15 mouse cellular contexts compared by ENCODE assay signal in genomic region chr10:5163770-5164169, GRCm38 (mm10).
A peak's percentile ranks its signal among the peaks of the same experiment; 100 is the strongest.
DNase-seq lines count a peak whose midpoint lies in the region; ATAC-seq lines count a peak whose summit lies in the region.
"Had no signal": no experiment of that assay in that cellular context is flagged by ENCODE, and none has a peak within 500 bp of the region (broad histone marks: within the 10 kb centered on the region; RNA-seq: fewer than 3 reads in every experiment).

No protein-coding gene starts in this region.

- H3K9ac ChIP-seq in intestine, embryonic 14.5 days (ENCODE audit: low read length), result no peak overlapping the region
- no peak overlapping the region for H3K9ac ChIP-seq in intestine, embryonic 16.5 days (ENCODE audit: low read depth, low read length)
- H3K9ac ChIP-seq: embryonic facial prominence, embryonic 12.5 days; hindbrain, embryonic 14.5 days; liver, embryonic 13.5 days; neural tube, embryonic 12.5 days had no signal

- peaks cover 24% of the 10 kb centered on the region; the same call in 1 of the 2 replicates for H3K36me3 ChIP-seq in intestine, embryonic 14.5 days (ENCODE audit: control insufficient read depth, insufficient read depth, low read length)
- no peaks in the 10 kb centered on the region for H3K36me3 ChIP-seq in intestine, embryonic 16.5 days (ENCODE audit: control insufficient read depth, insufficient read depth, low read length)
- H3K36me3 ChIP-seq: embryonic facial prominence, embryonic 12.5 days; midbrain, embryonic 10.5 days; neural tube, embryonic 12.5 days had no signal

- H3K4me3 ChIP-seq in intestine, embryonic 14.5 days (ENCODE audit: low read depth, low read length), result no peak overlapping the region
- no peak overlapping the region for H3K4me3 ChIP-seq in intestine, embryonic 16.5 days (ENCODE audit: low read length)
- H3K4me3 ChIP-seq: embryonic facial prominence, embryonic 12.5 days; liver, embryonic 13.5 days; midbrain, embryonic 10.5 days; neural tube, embryonic 12.5 days had no signal

- no peak overlapping the region for H3K27ac ChIP-seq in intestine, embryonic 14.5 days (ENCODE audit: low read depth)
- H3K27ac ChIP-seq in intestine, embryonic 16.5 days (ENCODE audit: low read length), result no peak overlapping the region
- H3K27ac ChIP-seq: embryonic facial prominence, embryonic 12.5 days; hindbrain, embryonic 14.5 days; liver, embryonic 13.5 days; midbrain, embryonic 10.5 days; neural tube, embryonic 12.5 days had no signal

- H3K27me3 ChIP-seq in intestine, embryonic 14.5 days (replicated peaks; ENCODE audit: control insufficient read depth, insufficient read depth, low read length), result no peaks in the 10 kb centered on the region
- no peaks in the 10 kb centered on the region for H3K27me3 ChIP-seq in intestine, embryonic 16.5 days (replicated peaks; ENCODE audit: control insufficient read depth, insufficient read depth, low read length)
- H3K27me3 ChIP-seq: embryonic facial prominence, embryonic 12.5 days; liver, embryonic 13.5 days; neural tube, embryonic 12.5 days had no signal

- no peak for ATAC-seq in intestine, embryonic 14.5 days (replicated peaks; ENCODE audit: low FRiP score, low TSS enrichment, low read depth)
- ATAC-seq in intestine, embryonic 16.5 days, result no peak
- peak; percentile 73 for ATAC-seq in common myeloid progenitor, adult 5-6 weeks (replicated peaks; ENCODE audit: low read depth, poor library complexity, severe bottlenecking)
- peak; percentile 61 for ATAC-seq in megakaryocyte progenitor cell, adult 5-6 weeks (replicated peaks; ENCODE audit: poor library complexity)
- ATAC-seq: forebrain, embryonic 14.5 days had no signal

- WGBS in intestine, embryonic 14.5 days, result 48% methylated on average over 6 of the region's 6 CpGs
- 49% methylated on average over 6 of the region's 6 CpGs for WGBS in intestine, embryonic 16.5 days

- no peak overlapping the region for H3K4me2 ChIP-seq in intestine, embryonic 14.5 days (ENCODE audit: low read length)
- no peak overlapping the region for H3K4me2 ChIP-seq in intestine, embryonic 16.5 days (ENCODE audit: low read depth, low read length)
- H3K4me2 ChIP-seq: embryonic facial prominence, embryonic 12.5 days; hindbrain, embryonic 14.5 days; liver, embryonic 13.5 days; neural tube, embryonic 12.5 days had no signal

- H3K9me3 ChIP-seq in intestine, embryonic 14.5 days (ENCODE audit: control insufficient read depth, low read length), result no peaks in the 10 kb centered on the region
- H3K9me3 ChIP-seq in intestine, embryonic 16.5 days (ENCODE audit: control insufficient read depth, low read length), result no peaks in the 10 kb centered on the region
- H3K9me3 ChIP-seq: embryonic facial prominence, embryonic 12.5 days; liver, embryonic 13.5 days; midbrain, embryonic 10.5 days; neural tube, embryonic 12.5 days had no signal

- no peaks in the 10 kb centered on the region for H3K4me1 ChIP-seq in intestine, embryonic 14.5 days (replicated peaks; ENCODE audit: control insufficient read depth, insufficient read depth, low read length)
- H3K4me1 ChIP-seq in intestine, embryonic 16.5 days (ENCODE audit: control insufficient read depth, insufficient read depth, low read length), result 0 out of 2 replicates have a peak, but pooled peaks cover 3% of the 10 kb centered on the region
- H3K4me1 ChIP-seq: embryonic facial prominence, embryonic 12.5 days; midbrain, embryonic 10.5 days; neural tube, embryonic 12.5 days had no signal

- DNase-seq in intestine, embryonic 14.5 days (ENCODE audit: low spot score), result peak; percentile 25
- DNase-seq in thymus, postnatal 14 days, result peak; percentile 68
- DNase-seq in layer of hippocampus, adult 8-10 months (ENCODE audit: low spot score in 2 of 2), result no peak
- DNase-seq in left cerebral cortex, adult 8-10 months (ENCODE audit: low spot score in 2 of 2), result no peak
- DNase-seq in kidney, postnatal 4 days, result no peak
- DNase-seq: cerebellum, adult 18-20 months; liver, embryonic 13.5 days had no signal

Comparison
In these comparisons a context has a peak if more than half of its experiments do, and no peak if none do; other contexts are left out.
1. ATAC-seq: peak in common myeloid progenitor, adult 5-6 weeks (single experiment) and megakaryocyte progenitor cell, adult 5-6 weeks (single experiment); none in intestine, embryonic 14.5 days (single experiment) and intestine, embryonic 16.5 days (single experiment).
2. DNase-seq: peak in intestine, embryonic 14.5 days (single experiment) and thymus, postnatal 14 days (single experiment); none in layer of hippocampus, adult 8-10 months (0 of 2), left cerebral cortex, adult 8-10 months (0 of 2) and kidney, postnatal 4 days (0 of 2).